Mouse (Mus musculus) heart, embryonic 14.5 days (tissue): Measurements from ENCODE around the gene Ctrl. TPM values are rescaled to one million over a fixed set of nuclear protein-coding genes. Genes with fewer than 3 reads are reported as not detected.

ENCODE experiments used
- ATAC-seq: fragments of 200-750 bp; cut with Nextera tagmentation; 2 replicates; pipeline ENCODE4 v1.8.0; 2017; ENCODE audit warnings: low read depth, moderate TSS enrichment; ENCODE audit not compliant: insufficient number of reproducible peaks, insufficient read depth, low FRiP score
- H3K27ac ChIP-seq, 2 experiments: fragments of 200-500 bp in 1 of 2; fragments of 300-500 bp in 1 of 2; sonication (generic) in 1 of 2; replicated peaks in 1 of 2; 2 replicates each; pipeline ENCODE4 v1.5.1; 2012 to 2014; ENCODE audit warnings: low read depth in 2 of 2, low read length in 2 of 2, control low read depth in 1 of 2, mild to moderate bottlenecking in 1 of 2, mixed read lengths in 1 of 2; ENCODE audit not compliant: control insufficient read depth in 1 of 2, insufficient read depth in 1 of 2
- H3K27me3 ChIP-seq: fragments of 300-500 bp; sonication (generic); 2 replicates; pipeline ENCODE4 v1.6.1; 2014; ENCODE audit warnings: mild to moderate bottlenecking, low read length, control low read depth; ENCODE audit not compliant: control insufficient read depth, insufficient read depth
- H3K36me3 ChIP-seq: fragments of 300-500 bp; sonication (generic); 2 replicates; pipeline ENCODE4 v1.6.1; 2014; ENCODE audit warnings: mild to moderate bottlenecking, control low read depth, low read length, mixed read lengths; ENCODE audit not compliant: control insufficient read depth, insufficient read depth
- H3K4me1 ChIP-seq, 2 experiments: fragments of 200-500 bp in 1 of 2; fragments of 300-500 bp in 1 of 2; sonication (generic) in 1 of 2; 2 replicates each; pipeline ENCODE4 v1.6.1; 2012 to 2014; ENCODE audit warnings: low read length in 2 of 2, control low read depth in 1 of 2, mixed read lengths in 1 of 2; ENCODE audit not compliant: control insufficient read depth in 2 of 2, insufficient read depth in 2 of 2
- H3K4me2 ChIP-seq: fragments of 300-500 bp; sonication (generic); 2 replicates; pipeline ENCODE4 v1.6.1; 2014; ENCODE audit warnings: mild to moderate bottlenecking, low read length
- H3K4me3 ChIP-seq, 2 experiments: fragments of 200-500 bp in 1 of 2; fragments of 300-500 bp in 1 of 2; sonication (generic) in 1 of 2; 2 replicates each; pipeline ENCODE4 v1.5.1; 2012 to 2014; ENCODE audit warnings: low read length in 2 of 2, mild to moderate bottlenecking in 2 of 2, control low read depth in 1 of 2, low read depth in 1 of 2, moderate library complexity in 1 of 2; ENCODE audit not compliant: control insufficient read depth in 1 of 2, insufficient read depth in 1 of 2
- H3K9ac ChIP-seq: fragments of 300-500 bp; sonication (generic); 2 replicates; pipeline ENCODE4 v1.6.1; 2014; ENCODE audit warnings: mild to moderate bottlenecking, low read length
- H3K9me3 ChIP-seq: fragments of 300-500 bp; sonication (generic); 2 replicates; pipeline ENCODE4 v1.6.1; 2016; ENCODE audit warnings: low read length, control low read depth; ENCODE audit not compliant: control insufficient read depth
- WGBS: fragments of 180-500 bp; shearing (Covaris S2); extraction: QIAGEN DNeasy Blood & Tissue Kit; methylation state at CpG from one replicate; pipeline ENCODE4 v1.1.7; 2014; 5-methylcytosine and 5-hydroxymethylcytosine counted together
- polyA plus RNA-seq: library from polyadenylated mRNA; unstranded; fragments of >200 nt; fragmentation: Nextera tagmentation; extraction: Ambion mirVana; gene quantifications from 2 replicates; pipeline ENCODE4 v1.2.1, GENCODE M21; 2014

Gene Ctrl
- polyA plus RNA-seq, 1 experiment from 2014 or later: 1.1 TPM

DNA sequence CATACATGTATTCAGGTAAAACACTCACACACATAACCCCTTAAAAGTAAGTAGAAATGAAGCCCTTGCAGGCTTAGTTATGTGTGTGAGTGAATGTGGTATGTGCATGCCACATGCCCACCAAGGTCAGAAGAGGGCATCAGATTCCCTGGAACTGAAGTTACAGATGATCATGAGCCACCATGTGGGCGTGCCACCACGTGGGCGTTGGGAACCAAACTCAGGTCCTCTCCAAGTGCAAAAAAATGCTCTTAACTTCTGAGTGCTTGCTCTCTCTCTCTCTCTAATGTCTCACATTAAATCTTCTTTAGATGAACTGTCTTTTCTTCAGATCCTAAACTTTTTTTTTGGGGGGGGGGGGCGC, 4.6 kb upstream of the Ctrl start, which contains the start of gene Psmb10:
Gene Psmb10 (minus strand): TSS at position 139 of the 364 bp plus-strand sequence.
- no peak for ATAC-seq
- peak within 1 kb of the TSS; percentile 86 for H3K9ac ChIP-seq
- H3K36me3 ChIP-seq: peaks cover 53% of the 10 kb centered on the region
- peak within 1 kb of the TSS; percentile 54 to 71 for H3K4me3 ChIP-seq
- H3K27me3 ChIP-seq: no peaks in the 10 kb centered on the region
- H3K27ac ChIP-seq: peak within 1 kb of the TSS; percentile 88 to 92
- H3K4me2 ChIP-seq: peak within 1 kb of the TSS; percentile 75
- 24% methylated on average over 4 of the region's 4 CpGs for WGBS
- H3K9me3 ChIP-seq: no peaks in the 10 kb centered on the region
- H3K4me1 ChIP-seq: peaks cover 3 to 13% of the 10 kb centered on the region in 2 experiments

DNA sequence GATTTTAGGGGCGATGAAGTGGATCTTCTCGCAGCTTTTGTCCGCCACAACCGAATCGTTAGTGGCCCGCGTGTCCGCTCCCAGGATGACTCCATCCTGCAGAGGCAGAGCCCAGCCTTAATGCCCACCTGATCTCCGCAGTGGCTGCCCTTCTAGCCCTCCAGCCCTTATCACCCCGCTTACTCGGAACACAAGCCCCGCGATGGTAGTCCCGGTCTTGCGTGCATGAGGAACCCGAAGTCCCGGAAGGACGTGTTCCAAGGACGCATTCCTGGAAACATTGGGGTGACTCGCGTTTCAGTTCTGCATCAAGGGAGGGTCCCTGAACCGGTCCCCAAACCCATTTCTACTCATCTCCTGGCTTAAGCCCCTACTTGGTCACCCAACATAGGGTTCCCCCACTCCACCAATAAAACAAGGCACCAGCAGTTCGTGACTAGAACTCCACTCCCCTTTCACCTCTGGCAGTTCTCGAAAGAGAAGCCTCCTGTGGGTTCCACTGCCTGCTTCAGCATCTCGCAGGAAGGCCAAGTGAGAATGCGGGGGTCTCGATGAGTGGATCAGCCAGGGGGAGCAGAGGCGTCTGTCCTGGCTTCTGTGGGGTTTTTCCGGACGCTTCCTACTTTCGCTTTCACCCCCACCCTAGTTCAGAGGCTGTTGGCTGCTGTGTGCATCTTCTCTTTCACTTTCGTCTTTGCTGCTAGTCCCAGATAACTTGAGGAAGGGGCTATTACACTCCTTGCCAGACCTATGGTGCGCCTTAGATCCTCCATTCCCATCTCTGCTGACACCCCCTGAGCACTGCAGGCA, 4.0 kb upstream of the Ctrl start:
- Histone ChIP-seq H3K27me3 (no peaks in the 10 kb centered on the region), H3K4me3 (peak overlapping the region; percentile 54 to 71), H3K9me3 (no peaks in the 10 kb centered on the region), H3K36me3 (peaks cover 48% of the 10 kb centered on the region), H3K4me2 (peak overlapping the region; percentile 75), H3K4me1 (peaks cover 3 to 13% of the 10 kb centered on the region in 2 experiments), H3K27ac (peak overlapping the region; percentile 88 to 92), H3K9ac (peak overlapping the region; percentile 86)
- WGBS: under 1% methylated on average over 33 of the region's 33 CpGs
- no peak for ATAC-seq

DNA sequence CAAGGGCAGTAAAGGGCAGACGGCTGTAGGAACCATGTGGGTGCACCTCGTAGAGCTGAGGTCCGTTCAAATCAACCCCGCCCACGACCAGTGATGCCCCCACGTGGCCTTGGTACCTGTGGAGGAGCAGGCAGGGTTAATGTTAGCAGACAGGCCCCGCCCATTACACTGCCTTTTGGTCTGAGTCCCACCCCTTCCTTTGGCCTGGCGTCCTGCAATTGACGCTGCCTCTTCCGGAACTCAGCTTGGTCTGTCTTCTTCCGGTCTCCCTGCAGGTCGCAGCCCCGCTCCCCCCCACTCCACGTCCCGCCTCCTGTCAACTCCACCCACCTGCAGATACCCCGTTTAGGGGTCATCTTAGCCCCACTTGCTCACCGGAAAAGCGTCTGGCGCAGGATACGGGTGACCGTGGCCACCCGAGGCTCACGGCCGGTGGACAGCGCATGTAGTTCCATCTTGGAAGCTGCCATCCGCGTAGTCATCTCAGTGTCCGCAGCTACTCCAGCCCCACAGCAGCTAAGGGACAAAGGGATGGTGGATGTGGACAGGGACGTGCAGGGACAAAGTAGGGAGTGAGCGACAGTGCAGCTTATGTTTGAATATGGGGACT, 3.3 kb upstream of the Ctrl start:
- H3K36me3 ChIP-seq: peaks cover 49% of the 10 kb centered on the region
- H3K4me3 ChIP-seq: peak overlapping the region; percentile 54 to 71
- H3K27me3 ChIP-seq: no peaks in the 10 kb centered on the region
- peak overlapping the region; percentile 86 for H3K9ac ChIP-seq
- peaks cover 3 to 13% of the 10 kb centered on the region in 2 experiments for H3K4me1 ChIP-seq
- under 1% methylated on average over 30 of the region's 30 CpGs for WGBS
- peak; percentile 79 for ATAC-seq
- H3K27ac ChIP-seq: peak overlapping the region; percentile 88 to 92
- no peaks in the 10 kb centered on the region for H3K9me3 ChIP-seq
- peak overlapping the region; percentile 75 for H3K4me2 ChIP-seq

DNA sequence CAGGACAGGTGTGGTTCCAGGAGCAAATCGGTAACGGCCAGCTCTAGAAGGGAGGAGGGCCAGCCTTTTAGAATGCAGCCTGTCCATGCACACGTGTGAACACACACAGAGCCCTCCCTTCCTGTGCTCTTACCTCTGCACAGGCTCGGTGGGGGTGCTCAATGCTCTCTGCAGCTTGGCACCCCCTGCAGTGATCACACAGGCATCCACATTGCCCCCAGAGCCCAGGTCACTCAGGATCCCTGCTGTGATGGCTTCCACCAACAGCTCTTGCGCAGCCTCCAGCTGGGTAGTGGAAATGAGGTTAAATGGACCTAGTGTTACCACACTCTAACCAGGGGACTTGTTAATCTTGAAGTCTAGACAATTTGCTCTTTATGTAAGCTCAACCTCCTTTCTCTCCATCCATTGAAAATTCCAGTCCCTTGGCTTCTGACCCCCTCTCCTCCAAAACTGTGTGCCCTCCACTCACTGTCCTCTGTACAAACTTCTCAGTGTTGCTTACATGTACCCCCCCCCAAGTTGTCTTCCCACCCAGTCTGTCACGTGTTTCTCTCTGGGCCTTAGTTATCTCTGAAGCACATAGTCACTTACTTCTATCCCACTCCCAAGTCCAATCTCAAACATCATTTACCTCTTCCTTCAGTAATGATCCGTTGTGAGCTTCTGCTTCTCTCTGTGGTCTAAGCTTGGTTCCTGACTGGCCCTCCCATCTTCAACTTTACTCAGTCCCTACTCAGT, 2.4 kb upstream of the Ctrl start:
- Histone ChIP-seq H3K4me2 (peak overlapping the region; percentile 75), H3K27ac (peak overlapping the region in 1 of 2 experiments; percentile 59; a peak in 2 of 4 replicates), H3K27me3 (no peaks in the 10 kb centered on the region), H3K4me3 (peak overlapping the region; percentile 54 to 71), H3K9ac (peak overlapping the region; percentile 76), H3K9me3 (no peaks in the 10 kb centered on the region), H3K4me1 (peaks cover 3 to 13% of the 10 kb centered on the region in 2 experiments), H3K36me3 (peaks cover 44% of the 10 kb centered on the region)
- ATAC-seq: no peak
- 27% methylated on average over 7 of the region's 7 CpGs for WGBS

DNA sequence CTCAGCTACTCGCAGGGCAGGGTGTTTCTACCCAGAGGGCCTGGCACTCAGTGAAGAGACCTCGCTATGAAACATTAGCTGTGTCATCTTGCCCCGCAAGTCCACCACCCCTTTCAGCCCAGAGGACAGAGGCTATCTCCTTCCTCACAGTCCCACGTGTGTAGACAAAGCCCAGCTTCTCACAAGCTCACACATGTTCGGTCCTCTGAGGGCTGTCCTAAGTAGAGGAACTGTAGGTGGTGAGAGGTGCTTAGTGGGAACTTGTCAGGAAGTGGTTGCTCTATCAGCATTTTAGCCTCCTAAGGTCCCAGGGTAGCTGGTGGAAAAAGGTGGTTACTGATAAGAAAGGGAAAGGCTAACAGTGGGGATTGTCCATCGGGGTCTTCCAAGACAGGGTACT, 1.4 kb upstream of the Ctrl start:
- Histone ChIP-seq H3K36me3 (peaks cover 46% of the 10 kb centered on the region), H3K4me3 (no peak overlapping the region), H3K9ac (no peak overlapping the region), H3K27ac (no peak overlapping the region), H3K9me3 (no peaks in the 10 kb centered on the region), H3K4me2 (no peak overlapping the region), H3K27me3 (no peaks in the 10 kb centered on the region), H3K4me1 (peaks cover 3 to 13% of the 10 kb centered on the region in 2 experiments)
- 47% methylated on average over 6 of the region's 6 CpGs for WGBS
- no peak for ATAC-seq

DNA sequence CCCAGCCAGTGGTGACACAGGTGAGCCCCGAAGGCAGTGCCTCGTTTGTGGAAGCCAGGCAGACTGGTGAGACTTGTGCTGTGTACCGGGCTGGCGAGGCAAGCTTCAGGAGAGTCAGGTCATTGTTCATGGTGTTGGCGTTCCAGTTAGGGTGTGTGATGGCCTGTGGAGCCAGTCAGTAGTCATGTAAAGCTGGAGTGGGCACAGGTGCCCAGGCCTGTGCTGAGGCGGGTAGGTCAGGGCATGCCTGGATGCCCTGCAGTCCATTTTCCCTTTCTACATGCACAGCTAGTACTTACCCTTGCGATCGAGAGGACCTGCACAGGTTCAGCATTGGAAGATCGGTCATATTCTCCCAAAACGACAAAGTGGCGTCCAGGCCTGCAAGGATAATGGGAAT, 1.1 kb downstream of the Ctrl start:
- Histone ChIP-seq H3K36me3 (peaks cover 46% of the 10 kb centered on the region), H3K4me3 (no peak overlapping the region), H3K4me1 (peaks cover 3 to 9% of the 10 kb centered on the region in 2 experiments), H3K9me3 (no peaks in the 10 kb centered on the region), H3K4me2 (no peak overlapping the region), H3K27me3 (no peaks in the 10 kb centered on the region), H3K9ac (no peak overlapping the region), H3K27ac (no peak overlapping the region)
- 90% methylated on average over 11 of the region's 11 CpGs for WGBS
- no peak for ATAC-seq

DNA sequence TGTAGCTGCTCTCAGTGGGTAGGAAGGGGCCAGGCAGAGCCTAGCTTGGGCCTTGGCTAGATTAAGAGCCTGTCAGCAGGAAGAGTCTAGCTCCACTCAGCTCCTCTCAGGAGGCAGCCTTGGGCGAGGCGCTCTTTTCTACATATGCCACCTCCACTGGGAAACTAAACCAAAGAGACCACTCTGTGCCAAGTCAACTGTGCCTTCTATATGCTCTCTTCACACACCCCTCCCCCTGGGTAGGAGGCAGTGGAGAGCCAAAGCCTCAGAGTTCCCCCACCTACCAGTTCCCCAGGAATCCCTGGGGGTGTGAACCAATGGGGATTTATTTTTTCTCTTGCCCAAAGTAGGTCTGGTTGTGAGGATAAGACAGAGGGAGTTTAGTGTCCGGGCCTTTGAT, 2.4 kb downstream of the Ctrl start:
- Histone ChIP-seq H3K4me3 (no peak overlapping the region), H3K4me1 (peaks cover 0 to 6% of the 10 kb centered on the region in 2 experiments; a peak in 3 of 4 replicates), H3K4me2 (no peak overlapping the region), H3K9ac (no peak overlapping the region), H3K9me3 (no peaks in the 10 kb centered on the region), H3K27ac (no peak overlapping the region), H3K27me3 (no peaks in the 10 kb centered on the region), H3K36me3 (peaks cover 46% of the 10 kb centered on the region)
- WGBS: 87% methylated on average over 3 of the region's 3 CpGs
- no peak for ATAC-seq
